Mouse (Mus musculus) gastrocnemius, postnatal 14 days (tissue): Measurements from ENCODE around the gene Eif6. TPM values are rescaled to one million over a fixed set of nuclear protein-coding genes. Genes with fewer than 3 reads are reported as not detected.

Experiments used
- DNase-seq: peaks from one replicate; pipeline ENCODE4 v3.0.0; 2021; ENCODE audit warnings: mixed read lengths
- intact Hi-C: fragments of 180-260 bp; cut with DNase I; formaldehyde crosslinking; loops from one replicate; pipeline ENCODE4 v1.15.1; 2025; ENCODE audit warnings: low total_unique reads
- total RNA-seq, 2 experiments: library from RNA; stranded (reverse); gene quantifications; 2 replicates each; pipeline ENCODE4 v1.2.3; 2021

Eif6 gene
- total RNA-seq, 2 experiments from 2014 or later, result 48.0 to 48.3 TPM

DNA sequence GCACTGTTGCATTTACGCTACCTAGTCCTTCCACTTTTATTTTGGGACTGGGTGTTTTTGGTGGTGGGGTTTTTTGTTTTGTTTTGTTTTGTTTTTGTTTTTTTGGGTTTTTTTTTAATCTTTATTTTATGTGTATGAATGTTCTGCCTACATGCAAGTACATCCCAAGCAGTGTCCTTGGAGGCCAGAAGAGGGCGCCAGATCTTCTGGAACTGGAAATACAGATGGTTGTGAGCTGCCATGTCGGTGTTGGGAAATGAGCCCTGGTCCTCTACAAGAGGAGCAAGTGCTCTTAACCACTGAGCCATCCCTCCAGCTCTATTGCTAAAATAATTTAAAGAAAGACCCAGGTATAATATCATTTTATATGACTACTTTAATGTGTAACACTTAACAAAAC, 24.0 kb downstream of the Eif6 start:
- intact Hi-C loops, result no loop called here
- no peak for DNase-seq

DNA sequence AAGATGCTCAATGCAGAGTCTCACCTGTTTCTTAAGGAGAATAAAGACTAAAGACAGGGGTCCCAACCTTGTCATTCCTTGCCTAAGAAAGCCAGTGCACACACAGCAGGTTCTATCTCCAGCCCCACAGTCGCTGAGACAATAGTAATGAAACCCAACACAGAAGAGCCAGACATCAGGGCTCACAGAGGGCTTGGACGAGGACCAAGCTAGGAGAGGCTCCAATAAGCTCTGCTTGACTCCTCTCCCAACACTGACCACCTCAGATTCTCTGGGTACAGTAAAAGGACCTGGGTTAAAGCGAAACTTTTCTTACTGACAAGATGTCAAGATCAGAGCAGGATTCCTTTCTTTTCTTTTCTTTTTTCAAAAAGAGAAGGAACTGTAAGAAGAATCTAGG, 28.1 kb downstream of the Eif6 start:
- DNase-seq, result no peak
- intact Hi-C loops, result no loop called here

DNA sequence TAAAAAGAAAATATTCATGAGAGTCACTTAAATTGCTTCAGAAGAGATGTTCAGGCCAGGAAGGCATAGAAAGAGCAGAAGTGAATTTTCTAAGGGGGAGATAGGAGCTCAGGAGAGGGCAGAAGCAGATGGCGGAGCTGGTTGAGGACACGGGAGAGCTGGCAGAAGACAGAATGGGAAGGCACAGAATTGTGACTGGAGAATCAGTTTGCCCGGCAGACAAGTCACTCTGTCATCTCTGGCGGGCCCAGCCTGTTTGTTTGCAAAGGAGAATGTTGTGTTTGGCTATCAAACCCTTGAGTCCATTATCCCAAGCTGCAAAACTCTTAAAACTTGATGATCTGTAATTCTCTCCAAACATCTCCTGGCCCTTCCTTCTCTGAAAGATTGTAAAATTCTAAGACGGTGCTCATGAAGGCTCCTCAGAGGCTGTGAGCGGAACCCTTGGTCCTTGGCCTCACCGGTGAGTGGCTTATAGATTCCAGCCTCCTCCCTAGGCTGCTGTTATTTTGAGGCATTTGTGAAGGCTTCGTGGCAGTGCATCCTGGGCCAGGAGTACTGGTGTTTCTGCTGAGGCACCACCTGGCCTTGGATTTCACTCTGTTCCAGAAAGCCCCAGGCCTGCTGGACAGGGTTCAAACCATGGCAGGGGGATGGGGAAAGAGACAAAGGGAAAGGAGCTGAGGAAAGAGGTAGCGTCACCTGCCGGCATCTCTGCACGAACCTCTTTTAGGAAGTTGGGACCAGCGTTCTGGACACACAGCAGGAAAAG, 31.9 kb downstream of the Eif6 start:
- intact Hi-C loops, result no loop called here
- DNase-seq, result no peak

DNA sequence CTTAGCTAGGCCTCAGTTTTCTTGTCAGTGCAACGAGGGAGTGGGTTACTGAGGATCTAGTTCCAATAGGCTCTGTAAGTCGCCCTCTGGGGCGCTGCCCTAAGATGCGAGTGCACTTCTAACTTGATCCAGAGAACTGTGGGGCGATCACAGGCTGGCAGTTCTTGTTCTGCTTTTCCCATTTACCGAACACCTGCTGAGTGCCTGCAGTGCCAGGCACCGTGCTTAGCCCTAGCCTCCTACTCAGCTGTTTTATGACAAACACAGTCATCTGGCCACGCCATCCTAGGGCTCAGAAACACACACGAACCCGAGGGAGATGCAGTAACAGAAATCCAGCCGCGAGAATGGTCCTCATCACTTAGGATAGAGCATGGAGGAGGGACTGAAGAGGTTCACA, 33.8 kb downstream of the Eif6 start:
- DNase-seq, result no peak
- intact Hi-C loops, result no loop called here

DNA sequence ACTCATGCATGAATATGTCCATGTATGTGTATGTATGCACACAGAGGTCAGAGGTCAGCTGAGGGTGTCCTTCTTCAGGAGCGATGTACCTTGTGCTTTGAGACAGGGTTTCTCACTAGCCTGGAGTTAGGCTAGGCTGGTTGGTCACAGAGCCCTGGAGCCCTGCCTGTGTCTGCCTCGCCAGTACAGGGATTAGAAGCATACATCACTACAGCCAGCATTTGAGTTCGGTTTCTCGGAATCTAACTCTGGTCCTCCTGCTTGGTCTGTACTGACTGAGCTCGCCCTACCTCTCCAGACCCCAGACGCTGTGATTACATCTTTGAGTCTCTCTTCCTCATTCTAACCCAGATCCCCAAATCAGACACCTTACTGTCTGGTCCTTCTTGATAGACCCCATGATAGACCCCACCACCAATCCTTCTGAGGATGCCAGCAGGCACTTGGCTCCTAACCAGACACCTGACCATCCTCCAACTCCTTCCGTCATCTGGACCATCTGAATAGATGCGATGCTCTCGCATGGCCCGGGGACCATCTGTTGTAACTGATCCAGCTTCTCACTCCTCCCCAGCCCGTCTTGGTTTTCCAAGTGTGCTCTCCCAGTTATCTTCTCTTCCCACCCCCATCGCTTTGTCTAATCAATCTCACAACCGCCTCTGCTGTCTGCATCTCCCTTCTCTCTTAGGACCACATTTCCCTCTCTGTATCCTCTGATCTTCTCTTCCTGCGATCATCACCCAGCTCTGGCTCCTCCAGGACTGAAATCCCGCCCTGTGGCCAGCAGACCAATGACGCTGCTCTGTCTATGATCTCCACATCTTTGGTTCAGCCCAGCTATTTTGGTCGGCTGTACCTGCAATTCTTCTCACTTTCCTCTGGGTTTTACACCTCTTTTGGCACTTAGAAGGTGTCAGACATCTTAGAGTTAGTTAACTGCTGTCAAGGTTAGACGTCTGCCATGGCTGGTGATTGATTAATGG, 38.5 kb downstream of the Eif6 start:
- intact Hi-C loops, result no loop called here
- DNase-seq, result no peak

DNA sequence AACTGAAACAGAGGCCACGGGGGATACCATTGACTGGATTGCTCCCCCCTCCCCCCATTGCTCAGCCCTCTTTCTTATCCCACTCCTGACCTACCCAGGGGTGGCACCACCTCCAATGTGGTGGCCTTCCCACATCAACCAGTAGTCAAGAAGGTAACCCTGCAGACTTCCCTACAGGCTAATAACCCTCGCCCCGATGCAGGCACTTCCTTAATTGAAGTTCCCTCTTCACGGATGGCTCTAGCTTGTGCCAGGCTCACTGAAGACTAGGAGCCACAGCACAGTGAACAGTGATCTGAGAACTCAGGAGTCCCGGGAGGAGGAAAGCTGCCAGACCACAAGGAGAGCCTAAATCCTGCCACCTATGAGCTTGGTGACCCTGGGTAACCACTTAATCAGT, 39.8 kb downstream of the Eif6 start:
- DNase-seq, result no peak
- intact Hi-C loops, result no loop called here

DNA sequence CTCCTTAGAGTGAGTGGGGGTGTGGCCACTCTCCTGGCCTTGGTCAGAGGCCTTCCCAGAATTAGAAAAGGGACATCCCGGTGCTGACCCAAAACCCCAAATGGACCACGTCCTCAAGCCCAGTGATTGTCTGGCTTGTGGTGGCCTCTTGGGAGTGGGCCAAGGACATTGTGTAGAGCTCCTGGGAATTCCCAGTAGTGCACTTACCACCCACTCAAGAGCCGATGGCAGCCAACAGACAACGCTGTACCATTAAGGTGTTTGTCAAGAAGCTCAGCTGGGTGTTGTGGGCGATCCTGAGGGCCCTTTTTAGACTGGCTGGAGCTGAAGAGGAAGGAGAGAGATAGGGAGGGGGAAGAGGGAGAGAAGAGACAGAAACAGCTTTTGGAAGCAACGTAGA, 42.2 kb downstream of the Eif6 start:
- no peak for DNase-seq
- intact Hi-C loops, result no loop called here

DNA sequence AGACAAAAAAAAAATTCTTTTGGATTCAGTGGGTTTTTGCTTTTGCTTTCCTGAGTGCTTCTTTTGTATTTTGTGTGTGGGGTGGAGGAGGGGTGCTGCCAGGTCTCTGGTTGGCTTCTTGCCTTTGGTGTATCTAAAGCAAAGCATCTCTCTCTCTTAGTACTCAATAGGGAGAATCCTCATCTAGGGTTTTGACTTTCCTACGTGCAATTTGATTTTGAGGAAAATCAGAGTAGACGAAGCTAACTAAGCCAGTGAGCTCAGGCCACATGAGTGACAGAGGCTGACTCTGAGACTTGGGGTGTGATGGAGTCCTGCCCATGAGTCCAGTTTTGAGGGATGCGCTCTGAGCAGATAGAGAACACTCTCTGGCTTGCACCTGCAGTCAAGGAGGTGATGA, 47.2 kb downstream of the Eif6 start:
- intact Hi-C loops, result no loop called here
- DNase-seq, result no peak

DNA sequence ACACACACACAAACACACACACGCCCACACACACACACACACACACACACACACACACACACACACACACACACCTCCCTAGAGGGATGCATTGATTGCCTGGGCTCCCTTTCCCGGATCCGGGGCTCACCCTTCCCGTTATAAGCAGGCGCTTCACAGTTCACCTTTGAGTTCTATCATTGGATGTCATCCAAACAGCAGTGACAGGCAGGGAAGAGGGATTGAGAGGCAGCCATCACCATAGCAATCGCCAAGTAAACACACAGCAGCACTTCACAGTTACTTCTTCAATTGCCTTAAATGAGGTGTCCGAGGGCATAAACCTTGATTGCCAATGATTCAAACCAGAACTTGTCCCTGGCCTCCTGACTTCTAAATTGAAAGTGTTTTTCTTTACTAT, 47.7 kb downstream of the Eif6 start:
- intact Hi-C loops, result no loop called here

DNA sequence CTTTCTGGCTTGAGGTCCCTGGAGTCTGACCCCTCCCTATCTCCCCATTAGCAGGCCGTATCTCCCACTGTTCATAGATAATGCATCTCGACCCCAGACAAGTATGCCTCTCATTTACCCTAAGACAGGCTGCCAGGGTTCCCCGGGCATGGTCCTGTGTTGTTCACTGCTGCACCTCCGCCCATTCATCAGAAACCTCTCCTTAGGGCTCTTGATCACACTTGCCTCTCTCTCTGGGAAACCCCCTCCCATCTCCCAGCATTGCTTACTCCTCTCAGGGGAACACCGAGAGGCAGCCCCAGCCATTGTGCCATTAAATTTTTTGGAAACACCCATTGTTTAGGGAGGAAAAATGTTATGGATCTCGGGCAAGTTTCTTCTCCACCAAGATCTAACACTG, 48.7 kb downstream of the Eif6 start:
- no peak for DNase-seq
- intact Hi-C loops, result no loop called here

More for the DNA sequence above, 47.7 kb downstream of the Eif6 start:
- DNase-seq, result no peak

DNA sequence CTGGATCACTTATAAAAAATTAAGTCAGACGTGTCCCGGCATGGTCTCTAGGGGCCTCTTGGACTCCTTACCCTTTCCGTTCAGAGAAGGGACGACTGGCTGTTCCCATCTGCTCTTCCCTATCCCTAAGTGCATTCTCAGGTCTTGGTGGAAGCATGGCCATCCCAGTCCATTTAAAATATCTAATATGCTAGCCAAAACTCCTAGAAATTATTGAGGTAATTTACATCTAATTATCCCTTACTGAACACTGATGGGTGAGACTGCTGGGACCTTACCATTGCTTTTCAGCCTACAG, 49.1 kb downstream of the Eif6 start:
- DNase-seq, result no peak
- intact Hi-C loops, result no loop called here

DNA sequence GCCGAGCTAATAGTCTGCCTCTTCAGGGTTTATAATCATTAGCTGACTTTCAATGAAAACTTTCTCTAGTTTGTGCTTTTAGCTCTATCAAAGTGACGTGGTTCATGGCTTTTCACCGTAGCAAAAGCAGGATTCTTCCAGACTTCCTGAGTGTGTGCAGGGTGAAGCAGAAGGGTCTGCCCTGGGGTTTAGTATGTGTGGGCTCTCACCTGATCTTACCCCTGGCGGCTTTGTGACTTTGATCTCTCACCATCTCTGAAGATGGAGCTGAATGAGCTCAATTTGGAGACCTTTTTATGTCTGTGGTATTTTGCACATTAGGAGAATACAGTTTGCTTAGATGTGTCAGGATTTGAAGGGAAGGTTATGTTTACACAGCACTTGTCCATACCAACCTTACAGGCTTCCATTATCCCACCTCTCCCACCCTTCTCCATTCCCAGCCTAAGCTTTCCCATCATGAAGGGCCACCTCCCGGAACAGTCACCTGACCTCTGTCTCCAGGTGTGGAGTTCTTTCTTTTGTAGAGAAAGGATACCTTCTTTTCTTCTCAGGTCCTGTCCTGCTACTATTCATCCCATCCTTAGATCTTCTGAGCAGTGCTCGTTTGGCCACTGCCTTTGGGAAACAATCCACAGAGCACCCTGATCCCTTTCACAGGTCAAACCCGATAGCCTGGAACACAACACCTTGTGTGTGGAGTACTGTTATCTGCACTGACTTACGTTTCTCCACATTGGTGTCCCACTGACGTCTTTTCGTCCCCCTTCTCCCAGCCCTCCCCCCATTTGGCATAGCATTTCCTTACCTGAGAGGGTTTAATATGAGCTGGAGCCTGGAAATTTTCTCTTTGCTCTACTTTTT, 49.7 kb downstream of the Eif6 start:
- no peak for DNase-seq
- intact Hi-C loops, result no loop called here

DNA sequence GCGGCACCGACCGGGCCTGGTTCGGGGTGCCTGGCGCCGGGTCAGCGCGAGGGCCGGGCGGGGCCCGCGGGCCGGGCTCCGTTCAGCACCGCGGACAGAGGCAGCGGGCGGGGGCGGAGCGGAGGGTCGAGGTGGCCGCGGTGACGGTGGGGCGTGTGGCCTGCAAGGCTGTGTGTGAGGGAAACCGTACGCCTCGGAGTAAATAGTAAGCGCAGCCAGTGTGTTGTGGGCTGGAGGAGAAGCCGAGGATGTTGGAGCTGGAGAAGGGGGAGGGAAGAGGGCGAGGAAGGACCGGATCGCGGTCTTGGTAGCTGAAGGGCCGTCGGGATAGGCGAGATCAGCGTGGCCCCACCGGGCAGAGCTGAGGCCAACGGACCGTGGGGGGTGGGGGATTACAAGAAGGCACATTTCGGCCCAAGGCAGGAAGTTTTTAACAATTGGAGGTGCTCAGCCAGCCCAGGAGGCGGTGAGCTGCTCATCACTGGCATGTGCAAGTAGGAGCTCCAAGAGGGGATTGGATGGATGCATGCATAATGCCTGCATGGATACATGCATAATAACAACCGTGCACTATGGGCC, 51.0 kb downstream of the Eif6 start:
- intact Hi-C loops, result no loop called here
- DNase-seq, result peak; percentile 62

DNA sequence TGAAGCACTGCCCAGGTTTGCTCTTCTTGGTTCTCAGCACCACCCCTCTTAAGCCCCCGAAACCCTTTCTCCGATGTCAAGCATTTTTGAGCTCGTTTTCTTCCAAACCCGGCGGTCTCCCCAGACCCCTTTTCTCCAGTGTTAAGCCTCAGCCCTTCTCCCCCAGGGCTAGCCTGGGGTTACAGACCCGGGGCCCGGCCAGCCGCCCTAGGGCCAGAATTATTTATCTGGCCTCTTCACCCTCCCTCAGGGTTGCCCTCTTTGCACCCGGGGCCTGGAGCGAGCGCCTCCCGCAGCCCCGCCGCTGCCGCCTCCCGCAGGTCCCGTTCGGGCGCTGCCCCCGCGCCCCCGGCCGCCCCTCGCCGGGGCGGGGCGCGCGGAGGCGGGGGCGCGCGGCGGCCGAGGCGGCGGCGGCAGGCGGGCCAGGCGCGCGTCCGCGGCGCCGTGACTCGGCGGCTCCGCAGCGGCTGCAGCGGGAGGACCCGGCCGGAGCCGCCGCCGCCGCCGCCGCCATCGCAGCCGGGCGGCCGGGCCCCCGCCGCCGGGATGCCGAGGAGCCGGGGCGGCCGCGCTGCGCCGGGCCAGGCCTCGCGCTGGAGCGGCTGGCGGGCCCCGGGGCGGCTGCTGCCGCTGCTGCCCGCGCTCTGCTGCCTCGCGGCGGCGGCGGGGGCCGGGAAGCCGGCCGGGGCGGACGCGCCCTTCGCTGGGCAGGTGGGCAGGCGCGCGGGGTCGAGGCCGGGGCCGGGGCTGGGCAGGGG, 51.6 kb downstream of the Eif6 start, which contains the start of gene Mmp24:
Mmp24 (plus strand) TSS at position 416 of the 758 bp plus-strand sequence.
- intact Hi-C loops, result no loop called here

DNA sequence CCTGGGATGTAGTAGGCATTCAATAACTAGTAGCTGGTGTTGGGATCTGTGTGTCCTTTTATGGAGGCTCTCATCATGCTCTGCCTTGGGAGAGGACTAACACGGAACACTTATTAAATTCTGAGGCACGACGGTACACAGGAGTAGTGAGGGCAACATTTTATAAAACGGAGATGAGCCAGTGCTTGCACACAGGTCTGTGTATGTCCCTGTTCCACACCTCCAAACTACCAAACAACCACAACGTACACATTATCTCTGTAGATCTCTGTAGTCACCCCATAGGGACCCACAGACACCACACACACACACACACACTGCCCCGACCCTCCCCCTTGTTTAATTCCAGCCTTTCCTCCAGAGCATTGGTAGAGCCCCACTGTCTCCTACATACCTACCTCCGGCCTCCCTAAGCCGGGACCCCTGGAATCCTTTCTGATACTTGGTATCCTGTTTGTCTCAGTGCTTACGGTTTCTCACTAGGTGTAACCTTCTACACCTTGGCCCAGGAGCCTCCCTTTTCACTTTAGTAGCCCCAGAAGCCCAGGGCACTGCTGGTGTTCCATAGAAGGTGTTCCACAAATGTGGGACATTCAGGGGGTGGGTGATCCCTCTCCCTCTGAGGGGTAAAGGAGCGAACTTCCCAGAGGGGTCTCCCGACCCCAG, 52.3 kb downstream of the Eif6 start:
- no peak for DNase-seq
- intact Hi-C loops, result no loop called here

More for the DNA sequence above, 51.6 kb downstream of the Eif6 start, which contains the start of gene Mmp24:
- no peak for DNase-seq

DNA sequence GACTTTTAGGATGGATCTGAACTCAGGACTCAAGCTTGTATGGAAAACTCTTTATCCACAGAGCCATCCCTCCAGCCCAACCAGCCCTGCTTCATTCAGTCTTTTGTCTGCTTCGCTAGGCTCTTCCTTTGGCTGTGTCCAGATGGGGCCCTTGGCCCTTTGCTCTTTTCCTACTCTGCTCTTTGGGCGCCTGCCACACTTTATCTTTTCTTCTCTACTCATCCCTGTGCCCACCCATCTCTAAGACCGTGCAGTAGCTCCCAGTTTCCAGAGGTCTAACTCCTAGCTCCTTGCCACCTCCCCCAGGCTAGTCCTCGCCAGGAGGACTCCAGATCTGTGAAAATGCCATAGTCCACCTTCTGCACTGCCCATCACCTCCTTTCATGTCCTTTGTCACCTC, 53.1 kb downstream of the Eif6 start:
- DNase-seq, result no peak
- intact Hi-C loops, result no loop called here
